Mouse (Mus musculus): ENCODE results near the gene Prkacb. TPM values are rescaled to one million over a fixed set of nuclear protein-coding genes. Genes with fewer than 3 reads are reported as not detected.

Gene Prkacb
- polyA plus RNA-seq, 2 experiments, result 6.1 to 10.9 TPM

DNA sequence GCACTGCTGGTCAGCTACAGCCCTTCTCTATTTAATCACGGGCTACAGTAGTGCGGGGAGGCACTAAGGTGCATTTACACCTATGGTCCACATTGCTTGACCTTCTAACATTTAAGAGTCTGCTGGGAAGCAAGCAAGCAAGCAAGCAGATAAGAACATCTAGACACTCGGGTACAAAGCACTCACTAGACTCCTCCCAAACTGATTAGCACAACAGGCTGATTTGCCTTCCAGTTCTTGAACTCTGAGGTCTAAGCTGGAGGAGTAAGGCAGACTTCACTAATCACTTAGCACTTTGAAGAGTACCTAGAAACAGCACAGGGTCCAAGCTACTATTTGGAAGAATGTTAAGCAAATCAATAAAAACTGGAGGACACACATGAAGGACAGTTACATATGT lies 77.1 kb downstream of the Prkacb start:
- Histone ChIP-seq H3K9ac (replicated peaks) (no peak overlapping the region), H3K4me2 (ENCODE audit: low read depth) (no peak overlapping the region), H3K27ac (no peak overlapping the region), H3K4me1 (replicated peaks; ENCODE audit: control insufficient read depth in 2 of 2, insufficient read depth in 2 of 2, low read length in 1 of 2) (peaks cover 0 to 14% of the 10 kb centered on the region in 2 experiments; a peak in 3 of 4 replicates), H3K27me3 (ENCODE audit: control insufficient read depth, insufficient read depth, low read length) (no peaks in the 10 kb centered on the region), H3K36me3 (replicated peaks; ENCODE audit: control insufficient read depth, insufficient read depth, low read depth) (no peaks in the 10 kb centered on the region; the same call in 1 of the 2 replicates), H3K4me3 (ENCODE audit: insufficient read depth in 1 of 2, low read depth in 2 of 2, low read length in 2 of 2) (no peak overlapping the region), H3K9me3 (ENCODE audit: control insufficient read depth, low read length) (no peaks in the 10 kb centered on the region)
- ATAC-seq (ENCODE audit: insufficient read depth) (peak; percentile 55), DNase-seq (ENCODE audit: low read depth in 3 of 3, low spot score in 3 of 3) (no peak)
- TF ChIP-seq EP300 (IDR thresholded peaks at IDR 0.05; ENCODE audit: low read depth) (no peak), CTCF (IDR thresholded peaks at IDR 0.05; ENCODE audit: low read depth) (no peak)
- WGBS (ENCODE audit: insufficient replicate concordance), result 39% methylated on average over 3 of the region's 3 CpGs

DNA sequence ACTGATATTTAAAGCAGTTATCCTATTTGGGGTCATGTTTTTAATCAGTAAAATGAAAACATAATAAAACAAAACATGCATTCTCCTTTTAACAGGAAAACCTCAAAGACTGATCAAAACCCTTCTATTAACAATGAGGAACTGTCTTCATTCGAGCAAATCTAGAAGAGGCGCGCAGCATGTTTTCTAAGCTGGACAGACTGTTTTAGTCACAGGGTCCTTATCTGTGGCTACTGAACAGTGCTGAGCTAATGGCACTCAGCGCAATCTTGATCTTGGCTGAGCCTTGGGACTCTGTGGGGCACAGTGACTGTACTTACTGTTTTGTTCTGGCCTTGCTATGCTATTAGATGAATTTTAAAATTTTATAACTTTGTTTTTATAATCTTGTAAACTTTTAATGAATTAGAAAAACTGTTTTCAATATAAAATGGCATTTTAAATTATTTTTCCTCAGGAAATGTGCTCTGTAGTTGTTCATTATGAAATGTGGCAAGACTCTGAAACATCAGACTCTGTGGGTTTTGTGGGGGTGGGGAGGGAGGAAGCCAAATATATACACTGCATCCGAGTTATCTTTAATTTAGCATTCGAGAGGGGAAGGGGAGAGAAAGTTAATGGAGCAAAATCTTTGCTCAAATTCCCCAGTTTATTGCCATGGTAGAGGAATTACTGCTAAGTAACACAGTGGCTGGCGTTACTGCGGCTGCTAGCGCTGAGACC lies 77.7 kb downstream of the Prkacb start:
- no peak overlapping the region for H3K27ac ChIP-seq
- ATAC-seq (ENCODE audit: insufficient read depth) (peak; percentile 66; the same call in 1 of the 2 replicates), DNase-seq (ENCODE audit: low read depth in 3 of 3, low spot score in 3 of 3) (no peak)
- H3K36me3 ChIP-seq (replicated peaks; ENCODE audit: control insufficient read depth, insufficient read depth, low read depth), result no peaks in the 10 kb centered on the region; the same call in 1 of the 2 replicates
- peaks cover 0 to 14% of the 10 kb centered on the region in 2 experiments; a peak in 3 of 4 replicates for H3K4me1 ChIP-seq (replicated peaks; ENCODE audit: control insufficient read depth in 2 of 2, insufficient read depth in 2 of 2, low read length in 1 of 2)
- no peak overlapping the region for H3K9ac ChIP-seq (replicated peaks)
- WGBS (ENCODE audit: insufficient replicate concordance), result 37% methylated on average over 9 of the region's 9 CpGs
- H3K9me3 ChIP-seq (ENCODE audit: control insufficient read depth, low read length), result no peaks in the 10 kb centered on the region
- H3K27me3 ChIP-seq (ENCODE audit: control insufficient read depth, insufficient read depth, low read length), result no peaks in the 10 kb centered on the region
- TF ChIP-seq EP300 (IDR thresholded peaks at IDR 0.05; ENCODE audit: low read depth) (no peak), CTCF (IDR thresholded peaks at IDR 0.05; ENCODE audit: low read depth) (no peak)
- H3K4me2 ChIP-seq (ENCODE audit: low read depth), result no peak overlapping the region
- no peak overlapping the region for H3K4me3 ChIP-seq (ENCODE audit: insufficient read depth in 1 of 2, low read depth in 2 of 2, low read length in 2 of 2)

DNA sequence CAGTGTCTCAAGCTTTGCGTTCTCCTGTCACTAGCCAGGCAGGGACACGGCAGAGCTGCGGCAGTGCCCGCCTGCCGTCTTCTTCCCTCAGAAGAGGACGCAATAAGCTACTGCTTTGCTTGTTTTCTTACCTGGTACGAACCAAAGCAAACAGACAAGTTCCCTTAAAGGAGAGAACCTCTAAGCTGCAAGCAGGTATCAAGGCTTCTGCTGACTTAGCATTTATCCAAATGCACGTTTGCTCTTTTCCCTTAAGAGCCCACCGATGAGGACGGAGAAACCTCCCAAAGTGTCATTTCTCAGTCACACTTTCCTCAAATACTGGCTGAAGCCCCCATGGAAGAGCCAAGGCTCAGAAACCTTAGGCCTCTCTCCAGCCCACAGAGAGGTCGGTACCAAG lies 81.3 kb downstream of the Prkacb start:
- H3K9ac ChIP-seq (replicated peaks), result no peak overlapping the region
- H3K4me3 ChIP-seq (ENCODE audit: insufficient read depth in 1 of 2, low read depth in 2 of 2, low read length in 2 of 2), result no peak overlapping the region
- no peak overlapping the region for H3K27ac ChIP-seq
- no peak for TF ChIP-seq CTCF (IDR thresholded peaks at IDR 0.05; ENCODE audit: low read depth)
- no peak for TF ChIP-seq EP300 (IDR thresholded peaks at IDR 0.05; ENCODE audit: low read depth)
- no peaks in the 10 kb centered on the region for H3K27me3 ChIP-seq (ENCODE audit: control insufficient read depth, insufficient read depth, low read length)
- ATAC-seq (ENCODE audit: insufficient read depth), result no peak
- H3K36me3 ChIP-seq (replicated peaks; ENCODE audit: control insufficient read depth, insufficient read depth, low read depth), result no peaks in the 10 kb centered on the region; the same call in 1 of the 2 replicates
- 82% methylated on average over 11 of the region's 11 CpGs for WGBS (ENCODE audit: insufficient replicate concordance)
- peaks cover 0 to 14% of the 10 kb centered on the region in 2 experiments; a peak in 3 of 4 replicates for H3K4me1 ChIP-seq (replicated peaks; ENCODE audit: control insufficient read depth in 2 of 2, insufficient read depth in 2 of 2, low read length in 1 of 2)
- no peaks in the 10 kb centered on the region for H3K9me3 ChIP-seq (ENCODE audit: control insufficient read depth, low read length)
- H3K4me2 ChIP-seq (ENCODE audit: low read depth), result no peak overlapping the region
- DNase-seq (ENCODE audit: low read depth in 3 of 3, low spot score in 3 of 3), result no peak

DNA sequence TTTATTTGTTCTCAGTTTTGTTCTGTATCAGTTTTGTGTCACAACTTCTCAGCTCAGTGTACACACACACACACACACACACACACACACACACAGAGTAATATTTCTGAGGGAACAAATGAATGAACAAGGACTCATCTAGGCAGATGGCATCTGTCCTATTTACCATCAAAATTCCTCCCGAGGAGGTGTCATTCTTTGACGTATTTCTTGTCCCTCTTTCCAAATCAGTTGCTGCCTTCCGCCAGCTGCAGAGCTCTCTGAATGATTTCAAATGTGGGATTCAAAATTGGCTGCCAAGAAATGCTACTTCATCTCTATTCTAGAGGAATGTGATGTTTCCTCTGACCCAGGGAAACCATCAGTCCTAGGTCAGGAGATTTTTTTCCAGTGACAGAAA lies 89.8 kb downstream of the Prkacb start:
- DNase-seq (ENCODE audit: low read depth in 3 of 3, low spot score in 3 of 3) (no peak), ATAC-seq (ENCODE audit: insufficient read depth) (no peak)
- Histone ChIP-seq H3K4me3 (ENCODE audit: insufficient read depth in 1 of 2, low read depth in 2 of 2, low read length in 2 of 2) (no peak overlapping the region), H3K9me3 (ENCODE audit: control insufficient read depth, low read length) (no peaks in the 10 kb centered on the region), H3K36me3 (replicated peaks; ENCODE audit: control insufficient read depth, insufficient read depth, low read depth) (no peaks in the 10 kb centered on the region), H3K27me3 (ENCODE audit: control insufficient read depth, insufficient read depth, low read length) (no peaks in the 10 kb centered on the region), H3K4me2 (ENCODE audit: low read depth) (no peak overlapping the region), H3K27ac (no peak overlapping the region), H3K9ac (replicated peaks) (no peak overlapping the region), H3K4me1 (replicated peaks; ENCODE audit: control insufficient read depth in 2 of 2, insufficient read depth in 2 of 2, low read length in 1 of 2) (0 out of 4 replicates have a peak, but pooled peaks cover 0 to 2% of the 10 kb centered on the region in 2 experiments)
- TF ChIP-seq CTCF (IDR thresholded peaks at IDR 0.05; ENCODE audit: low read depth) (no peak), EP300 (IDR thresholded peaks at IDR 0.05; ENCODE audit: low read depth) (no peak)
- 57% methylated on average over 3 of the region's 3 CpGs for WGBS (ENCODE audit: insufficient replicate concordance)

DNA sequence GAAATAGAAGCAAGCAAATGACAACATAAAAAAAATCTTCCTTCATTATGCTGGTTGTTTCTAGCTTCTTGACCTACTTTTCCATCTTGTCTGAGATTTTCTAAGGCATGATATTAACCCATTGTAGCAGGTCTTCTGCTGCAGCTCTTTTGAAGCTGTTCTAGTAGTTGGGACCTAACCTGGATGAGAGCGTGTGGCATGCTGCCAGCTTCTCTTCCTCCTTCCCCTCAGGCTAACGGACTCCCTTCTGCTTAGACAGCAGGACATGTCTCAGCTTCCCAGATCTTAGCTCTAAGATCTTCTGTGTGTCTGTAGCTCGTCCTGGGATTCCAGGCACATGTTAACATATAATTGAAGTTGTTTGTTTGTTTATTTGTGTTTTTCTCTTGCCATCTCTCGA lies 93.1 kb downstream of the Prkacb start:
- Histone ChIP-seq H3K27me3 (ENCODE audit: control insufficient read depth, insufficient read depth, low read length) (no peaks in the 10 kb centered on the region), H3K27ac (no peak overlapping the region), H3K4me1 (replicated peaks; ENCODE audit: control insufficient read depth in 2 of 2, insufficient read depth in 2 of 2, low read length in 1 of 2) (0 out of 4 replicates have a peak, but pooled peaks cover 0 to 2% of the 10 kb centered on the region in 2 experiments), H3K9me3 (ENCODE audit: control insufficient read depth, low read length) (no peaks in the 10 kb centered on the region), H3K4me3 (ENCODE audit: insufficient read depth in 1 of 2, low read depth in 2 of 2, low read length in 2 of 2) (no peak overlapping the region), H3K36me3 (replicated peaks; ENCODE audit: control insufficient read depth, insufficient read depth, low read depth) (no peaks in the 10 kb centered on the region), H3K9ac (replicated peaks) (no peak overlapping the region), H3K4me2 (ENCODE audit: low read depth) (no peak overlapping the region)
- WGBS (ENCODE audit: insufficient replicate concordance), result 49% methylated on average over 4 of the region's 4 CpGs
- no peak for ATAC-seq (ENCODE audit: insufficient read depth)
- TF ChIP-seq CTCF (IDR thresholded peaks at IDR 0.05; ENCODE audit: low read depth), result no peak
- DNase-seq (ENCODE audit: low read depth in 3 of 3, low spot score in 3 of 3), result no peak

Measured in liver, embryonic 14.5 days (tissue).